Mouse (Mus musculus) fat pad, adult 2 months (tissue): ENCODE measurements around the gene Plpp7.

Experiments
- DNase-seq: peaks from one replicate; pipeline ENCODE4 v3.0.0-alpha.2; 2011; ENCODE audit warnings: low read depth, low spot score; ENCODE audit errors: extremely low read depth

Plpp7 gene

GRCm38 (mm10) chr2:32068811-32069607, 26.3 kb upstream of the Plpp7 start:
- no peak for DNase-seq

- no peak for DNase-seq
Measured at GRCm38 (mm10) chr2:32070747-32071146, 24.6 kb upstream of the Plpp7 start.

- peak; percentile 7 for DNase-seq
Measured at GRCm38 (mm10) chr2:32074404-32074803, 20.9 kb upstream of the Plpp7 start.

GRCm38 (mm10) chr2:32075368-32075767, 20.0 kb upstream of the Plpp7 start:
- DNase-seq: no peak

GRCm38 (mm10) chr2:32077744-32078143, 17.6 kb upstream of the Plpp7 start:
- no peak for DNase-seq

- no peak for DNase-seq
Measured at GRCm38 (mm10) chr2:32078522-32078921, 16.8 kb upstream of the Plpp7 start.

GRCm38 (mm10) chr2:32079191-32079725, 16.1 kb upstream of the Plpp7 start:
- no peak for DNase-seq

- no peak for DNase-seq
Measured at GRCm38 (mm10) chr2:32080681-32081080, 14.6 kb upstream of the Plpp7 start.

GRCm38 (mm10) chr2:32081296-32081929, 13.9 kb upstream of the Plpp7 start:
- no peak for DNase-seq

- no peak for DNase-seq
Measured at GRCm38 (mm10) chr2:32082229-32082628, 13.1 kb upstream of the Plpp7 start.

- no peak for DNase-seq
Measured at GRCm38 (mm10) chr2:32083159-32084011, 11.9 kb upstream of the Plpp7 start.

GRCm38 (mm10) chr2:32084111-32084871, 11.0 kb upstream of the Plpp7 start, which contains the start of gene Fam78a:
Gene Fam78a, minus strand, starts transcription at chr2:32084857.
- no peak for DNase-seq

GRCm38 (mm10) chr2:32084872-32085199, 10.5 kb upstream of the Plpp7 start:
- no peak for DNase-seq

- DNase-seq: no peak
Measured at GRCm38 (mm10) chr2:32085231-32085630, 10.1 kb upstream of the Plpp7 start.

- DNase-seq: no peak
Measured at GRCm38 (mm10) chr2:32087606-32088005, 7.7 kb upstream of the Plpp7 start.

GRCm38 (mm10) chr2:32088372-32088981, 6.9 kb upstream of the Plpp7 start:
- DNase-seq: no peak

- DNase-seq: peak; percentile 10
Measured at GRCm38 (mm10) chr2:32089606-32090005, 5.7 kb upstream of the Plpp7 start.

- no peak for DNase-seq
Measured at GRCm38 (mm10) chr2:32090145-32090544, 5.2 kb upstream of the Plpp7 start.

- no peak for DNase-seq
Measured at GRCm38 (mm10) chr2:32091956-32092355, 3.4 kb upstream of the Plpp7 start.

GRCm38 (mm10) chr2:32094001-32094707, 1.2 kb upstream of the Plpp7 start:
- no peak for DNase-seq
